Mouse (Mus musculus): ENCODE results near the gene Por. TPM values are rescaled to one million over a fixed set of nuclear protein-coding genes. Genes with fewer than 3 reads are reported as not detected.

Gene Por
- polyA plus RNA-seq, 1 experiment from 2014 or later = 99.4 TPM

GRCm38 (mm10) chr5:135657703-135658373 lies 12.0 kb upstream of the Por start:
- Histone ChIP-seq H3K4me1 (no peaks in the 10 kb centered on the region), H3K9me3 (no peaks in the 10 kb centered on the region), H3K9ac (no peak overlapping the region), H3K4me3 (no peak overlapping the region), H3K4me2 (replicated peaks) (no peak overlapping the region), H3K36me3 (no peaks in the 10 kb centered on the region), H3K27me3 (no peaks in the 10 kb centered on the region), H3K27ac (no peak overlapping the region)
- WGBS = 51% methylated on average over 17 of the region's 17 CpGs
- ATAC-seq (ENCODE audit: insufficient number of reproducible peaks, insufficient read depth, low FRiP score, low TSS enrichment) = no peak

- Histone ChIP-seq H3K4me1 (no peaks in the 10 kb centered on the region), H3K9me3 (no peaks in the 10 kb centered on the region), H3K27me3 (no peaks in the 10 kb centered on the region), H3K27ac (no peak overlapping the region), H3K36me3 (no peaks in the 10 kb centered on the region), H3K4me3 (no peak overlapping the region), H3K4me2 (replicated peaks) (no peak overlapping the region), H3K9ac (no peak overlapping the region)
- 73% methylated on average over 4 of the region's 4 CpGs for WGBS
- ATAC-seq (ENCODE audit: insufficient number of reproducible peaks, insufficient read depth, low FRiP score, low TSS enrichment) = no peak
These were observed 9.9 kb upstream of the Por start for GRCm38 (mm10) chr5:135659956-135660355.

- WGBS = 84% methylated on average over 7 of the region's 7 CpGs
- H3K27ac ChIP-seq = no peak overlapping the region
- no peak overlapping the region for H3K4me2 ChIP-seq (replicated peaks)
- no peak overlapping the region for H3K9ac ChIP-seq
- no peak overlapping the region for H3K4me3 ChIP-seq
- H3K27me3 ChIP-seq = no peaks in the 10 kb centered on the region
- ATAC-seq (ENCODE audit: insufficient number of reproducible peaks, insufficient read depth, low FRiP score, low TSS enrichment) = no peak
- no peaks in the 10 kb centered on the region for H3K4me1 ChIP-seq
- H3K36me3 ChIP-seq = no peaks in the 10 kb centered on the region
- no peaks in the 10 kb centered on the region for H3K9me3 ChIP-seq
These were observed 9.3 kb upstream of the Por start for GRCm38 (mm10) chr5:135660535-135660934.

- no peak overlapping the region for H3K4me2 ChIP-seq (replicated peaks)
- H3K4me3 ChIP-seq = no peak overlapping the region
- WGBS = 89% methylated on average over 5 of the region's 5 CpGs
- H3K4me1 ChIP-seq = peaks cover 7% of the 10 kb centered on the region; the same call in 1 of the 2 replicates
- H3K27ac ChIP-seq = no peak overlapping the region
- no peak overlapping the region for H3K9ac ChIP-seq
- no peaks in the 10 kb centered on the region for H3K9me3 ChIP-seq
- H3K27me3 ChIP-seq = no peaks in the 10 kb centered on the region
- no peak for ATAC-seq (ENCODE audit: insufficient number of reproducible peaks, insufficient read depth, low FRiP score, low TSS enrichment)
- no peaks in the 10 kb centered on the region for H3K36me3 ChIP-seq
These were observed 2.9 kb upstream of the Por start for GRCm38 (mm10) chr5:135666890-135667289.

- Histone ChIP-seq H3K9ac (no peak overlapping the region), H3K4me2 (replicated peaks) (no peak overlapping the region), H3K9me3 (no peaks in the 10 kb centered on the region), H3K36me3 (no peaks in the 10 kb centered on the region), H3K27ac (no peak overlapping the region), H3K4me1 (peaks cover 13% of the 10 kb centered on the region), H3K27me3 (no peaks in the 10 kb centered on the region), H3K4me3 (no peak overlapping the region)
- WGBS = 76% methylated on average over 7 of the region's 7 CpGs
- no peak for ATAC-seq (ENCODE audit: insufficient number of reproducible peaks, insufficient read depth, low FRiP score, low TSS enrichment)
These were observed 1.8 kb upstream of the Por start for GRCm38 (mm10) chr5:135668071-135668470.

GRCm38 (mm10) chr5:135670881-135671280 lies 1.0 kb downstream of the Por start:
- peaks cover 32% of the 10 kb centered on the region for H3K4me1 ChIP-seq
- ATAC-seq (ENCODE audit: insufficient number of reproducible peaks, insufficient read depth, low FRiP score, low TSS enrichment) = no peak
- 66% methylated on average over 2 of the region's 2 CpGs for WGBS

GRCm38 (mm10) chr5:135672509-135672908 lies 2.7 kb downstream of the Por start:
- Histone ChIP-seq H3K9me3 (no peaks in the 10 kb centered on the region), H3K36me3 (no peaks in the 10 kb centered on the region), H3K27ac (no peak overlapping the region), H3K4me3 (no peak overlapping the region), H3K9ac (no peak overlapping the region), H3K27me3 (no peaks in the 10 kb centered on the region), H3K4me2 (replicated peaks) (no peak overlapping the region), H3K4me1 (peaks cover 35% of the 10 kb centered on the region)
- ATAC-seq (ENCODE audit: insufficient number of reproducible peaks, insufficient read depth, low FRiP score, low TSS enrichment) = no peak
- WGBS = 48% methylated on average over 4 of the region's 4 CpGs

More at GRCm38 (mm10) chr5:135670881-135671280, 1.0 kb downstream of the Por start:
- Histone ChIP-seq H3K9me3 (no peaks in the 10 kb centered on the region), H3K9ac (no peak overlapping the region), H3K36me3 (no peaks in the 10 kb centered on the region), H3K4me2 (replicated peaks) (no peak overlapping the region), H3K4me3 (no peak overlapping the region), H3K27me3 (no peaks in the 10 kb centered on the region), H3K27ac (no peak overlapping the region)

GRCm38 (mm10) chr5:135672980-135673379 lies 3.1 kb downstream of the Por start:
- Histone ChIP-seq H3K9me3 (no peaks in the 10 kb centered on the region), H3K4me2 (replicated peaks) (no peak overlapping the region), H3K4me1 (peaks cover 35% of the 10 kb centered on the region), H3K4me3 (no peak overlapping the region), H3K36me3 (no peaks in the 10 kb centered on the region), H3K9ac (no peak overlapping the region), H3K27ac (peak overlapping the region; percentile 65; the same call in 1 of the 2 replicates), H3K27me3 (no peaks in the 10 kb centered on the region)
- ATAC-seq (ENCODE audit: insufficient number of reproducible peaks, insufficient read depth, low FRiP score, low TSS enrichment) = no peak
- 57% methylated on average over 5 of the region's 5 CpGs for WGBS

GRCm38 (mm10) chr5:135674349-135674775 lies 4.5 kb downstream of the Por start:
- 10% methylated on average over 3 of the region's 3 CpGs for WGBS
- H3K27ac ChIP-seq = peak overlapping the region; percentile 77

GRCm38 (mm10) chr5:135674821-135675220 lies 5.0 kb downstream of the Por start:
- Histone ChIP-seq H3K36me3 (no peaks in the 10 kb centered on the region), H3K27me3 (no peaks in the 10 kb centered on the region), H3K4me2 (replicated peaks) (peak overlapping the region; percentile 42), H3K4me3 (no peak overlapping the region), H3K27ac (peak overlapping the region; percentile 77), H3K9me3 (no peaks in the 10 kb centered on the region), H3K9ac (0 out of 2 replicates have a peak overlapping the region, but pooled peaks have one; percentile 15), H3K4me1 (peaks cover 34% of the 10 kb centered on the region)
- ATAC-seq (ENCODE audit: insufficient number of reproducible peaks, insufficient read depth, low FRiP score, low TSS enrichment) = peak; percentile 61
- WGBS = under 1% methylated on average over 11 of the region's 11 CpGs

More at GRCm38 (mm10) chr5:135674349-135674775, 4.5 kb downstream of the Por start:
- Histone ChIP-seq H3K27me3 (no peaks in the 10 kb centered on the region), H3K36me3 (no peaks in the 10 kb centered on the region), H3K9ac (no peak overlapping the region), H3K9me3 (no peaks in the 10 kb centered on the region), H3K4me2 (replicated peaks) (peak overlapping the region; percentile 42), H3K4me3 (no peak overlapping the region), H3K4me1 (peaks cover 35% of the 10 kb centered on the region)
- ATAC-seq (ENCODE audit: insufficient number of reproducible peaks, insufficient read depth, low FRiP score, low TSS enrichment) = peak; percentile 85

- Histone ChIP-seq H3K36me3 (no peaks in the 10 kb centered on the region), H3K9me3 (no peaks in the 10 kb centered on the region), H3K27me3 (no peaks in the 10 kb centered on the region), H3K4me2 (replicated peaks) (no peak overlapping the region), H3K27ac (no peak overlapping the region), H3K4me3 (no peak overlapping the region), H3K9ac (no peak overlapping the region), H3K4me1 (peaks cover 28% of the 10 kb centered on the region)
- WGBS = 75% methylated on average over 3 of the region's 3 CpGs
- ATAC-seq (ENCODE audit: insufficient number of reproducible peaks, insufficient read depth, low FRiP score, low TSS enrichment) = no peak
These were observed 6.9 kb downstream of the Por start for GRCm38 (mm10) chr5:135676696-135677095.

- H3K27ac ChIP-seq = no peak overlapping the region
- H3K9me3 ChIP-seq = no peaks in the 10 kb centered on the region
- no peak overlapping the region for H3K9ac ChIP-seq
- ATAC-seq (ENCODE audit: insufficient number of reproducible peaks, insufficient read depth, low FRiP score, low TSS enrichment) = no peak
- WGBS = 76% methylated on average over 2 of the region's 2 CpGs
- H3K4me2 ChIP-seq (replicated peaks) = no peak overlapping the region
- H3K4me1 ChIP-seq = peaks cover 28% of the 10 kb centered on the region
- H3K36me3 ChIP-seq = no peaks in the 10 kb centered on the region
- no peaks in the 10 kb centered on the region for H3K27me3 ChIP-seq
- H3K4me3 ChIP-seq = no peak overlapping the region
These were observed 7.4 kb downstream of the Por start for GRCm38 (mm10) chr5:135677251-135677650.

Measured in embryonic facial prominence, embryonic 12.5 days (tissue).